Mouse (Mus musculus) lung, embryonic 14.5 days (tissue): Measurements from ENCODE around the gene Sac3d1. TPM values are rescaled to one million over a fixed set of nuclear protein-coding genes. Genes with fewer than 3 reads are reported as not detected.

Source experiments
- ATAC-seq: fragments of 200-750 bp; cut with Nextera tagmentation; 2 replicates; pipeline ENCODE4 v1.8.0; 2017; ENCODE audit warnings: mild to moderate bottlenecking, moderate TSS enrichment, moderate library complexity; ENCODE audit not compliant: insufficient read depth
- DNase-seq: peaks from one replicate; pipeline ENCODE4 v3.0.0-alpha.2; 2015
- H3K27ac ChIP-seq: fragments of 300-500 bp; sonication (generic); 2 replicates; pipeline ENCODE4 v1.5.1; 2014; ENCODE audit warnings: low read depth, mild to moderate bottlenecking, moderate library complexity
- H3K27me3 ChIP-seq: fragments of 300-500 bp; sonication (generic); 2 replicates; pipeline ENCODE4 v1.6.1; 2014; ENCODE audit warnings: low read length, control low read depth; ENCODE audit not compliant: insufficient read depth
- H3K36me3 ChIP-seq: fragments of 300-500 bp; sonication (generic); 2 replicates; pipeline ENCODE4 v1.6.1; 2014; ENCODE audit warnings: control low read depth; ENCODE audit not compliant: insufficient read depth
- H3K4me1 ChIP-seq: fragments of 300-500 bp; sonication (generic); 2 replicates; pipeline ENCODE4 v1.6.1; 2014; ENCODE audit warnings: antibody characterized with exemption, control low read depth; ENCODE audit not compliant: insufficient read depth
- H3K4me2 ChIP-seq: fragments of 300-500 bp; sonication (generic); 2 replicates; pipeline ENCODE4 v1.6.1; 2014; ENCODE audit warnings: mild to moderate bottlenecking
- H3K4me3 ChIP-seq: fragments of 300-500 bp; sonication (generic); 2 replicates; pipeline ENCODE4 v1.5.1; 2014; ENCODE audit warnings: low read depth, low read length
- H3K9ac ChIP-seq: fragments of 300-500 bp; sonication (generic); 2 replicates; pipeline ENCODE4 v1.6.1; 2014
- H3K9me3 ChIP-seq: fragments of 300-500 bp; sonication (generic); 2 replicates; pipeline ENCODE4 v1.6.1; 2016; ENCODE audit warnings: low read depth, low read length, control low read depth
- CTCF ChIP-seq: IDR thresholded peaks from 2 replicates; pipeline ENCODE4 v1.5.1; 2016; ENCODE audit warnings: antibody characterized with exemption, low read depth
- WGBS: fragments of 180-500 bp; shearing (Covaris S2); extraction: QIAGEN DNeasy Blood & Tissue Kit; methylation state at CpG from one replicate; pipeline ENCODE4 v1.1.7; 2014; 5-methylcytosine and 5-hydroxymethylcytosine counted together
- polyA plus RNA-seq: library from polyadenylated mRNA; unstranded; fragments of >200 nt; fragmentation: Nextera tagmentation; extraction: Ambion mirVana; gene quantifications from 2 replicates; pipeline ENCODE4 v1.2.1, GENCODE M21; 2014

Sac3d1 gene
- polyA plus RNA-seq, 1 experiment from 2014 or later = 55.2 TPM

DNA sequence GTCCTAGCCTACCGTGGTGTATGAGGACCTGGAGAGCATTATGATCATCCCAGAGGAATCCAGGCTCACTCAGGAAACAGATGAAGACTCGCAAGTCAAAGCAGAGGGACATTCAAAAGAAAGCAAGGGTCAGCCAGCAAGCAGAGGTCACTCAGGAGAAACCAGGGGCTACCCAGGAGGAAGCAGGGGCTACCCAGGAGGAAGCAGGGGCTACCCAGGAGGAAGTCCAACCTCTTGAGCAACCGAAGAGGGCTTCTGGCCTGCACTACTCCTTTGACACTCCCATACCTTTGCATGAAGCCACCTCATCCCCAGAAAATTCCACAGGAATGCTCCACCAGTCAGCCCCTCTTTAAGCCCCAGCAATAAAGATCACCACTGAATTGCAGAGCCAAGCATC lies 20.6 kb downstream of the Sac3d1 start:
- peaks cover 34% of the 10 kb centered on the region for H3K36me3 ChIP-seq
- WGBS = 69% methylated on average over 3 of the region's 3 CpGs
- no peak for TF ChIP-seq CTCF
- no peak overlapping the region for H3K9ac ChIP-seq
- ATAC-seq (no peak), DNase-seq (no peak)
- no peaks in the 10 kb centered on the region for H3K9me3 ChIP-seq
- H3K4me1 ChIP-seq = no peaks in the 10 kb centered on the region
- no peak overlapping the region for H3K27ac ChIP-seq
- H3K27me3 ChIP-seq = no peaks in the 10 kb centered on the region
- no peak overlapping the region for H3K4me3 ChIP-seq
- no peak overlapping the region for H3K4me2 ChIP-seq

DNA sequence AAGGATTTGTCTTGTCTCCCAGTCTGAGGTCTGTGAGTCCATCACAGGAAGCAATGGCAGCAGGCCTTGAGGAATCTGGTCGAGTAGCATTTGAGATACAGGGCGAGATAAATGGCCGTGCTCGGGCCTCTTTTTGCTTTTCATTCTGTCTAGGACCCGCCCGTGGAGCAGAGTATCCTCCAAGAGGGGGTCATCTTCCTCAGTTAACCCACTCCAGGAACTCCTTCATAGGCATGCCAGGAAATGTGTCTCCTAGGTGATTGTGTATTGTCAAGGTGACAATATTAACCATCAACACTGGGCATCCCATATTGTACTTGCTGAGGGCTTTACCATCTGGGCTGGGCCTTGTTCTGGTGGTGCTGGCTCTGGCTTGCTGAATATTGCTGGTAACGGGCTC lies 24.3 kb downstream of the Sac3d1 start, which contains the start of gene AC131692.1:
Gene AC131692.1, plus strand, starts transcription at position 301 of the 400 bp plus-strand sequence.
- Histone ChIP-seq H3K27me3 (no peaks in the 10 kb centered on the region), H3K36me3 (peaks cover 70% of the 10 kb centered on the region), H3K9ac (no peak within 1 kb of the TSS; the same call in 1 of the 2 replicates), H3K27ac (no peak within 1 kb of the TSS), H3K4me1 (no peaks in the 10 kb centered on the region), H3K4me2 (no peak within 1 kb of the TSS), H3K9me3 (no peaks in the 10 kb centered on the region), H3K4me3 (no peak within 1 kb of the TSS)
- DNase-seq (no peak), ATAC-seq (no peak)
- TF ChIP-seq CTCF = no peak
- 85% methylated on average over 7 of the region's 7 CpGs for WGBS

DNA sequence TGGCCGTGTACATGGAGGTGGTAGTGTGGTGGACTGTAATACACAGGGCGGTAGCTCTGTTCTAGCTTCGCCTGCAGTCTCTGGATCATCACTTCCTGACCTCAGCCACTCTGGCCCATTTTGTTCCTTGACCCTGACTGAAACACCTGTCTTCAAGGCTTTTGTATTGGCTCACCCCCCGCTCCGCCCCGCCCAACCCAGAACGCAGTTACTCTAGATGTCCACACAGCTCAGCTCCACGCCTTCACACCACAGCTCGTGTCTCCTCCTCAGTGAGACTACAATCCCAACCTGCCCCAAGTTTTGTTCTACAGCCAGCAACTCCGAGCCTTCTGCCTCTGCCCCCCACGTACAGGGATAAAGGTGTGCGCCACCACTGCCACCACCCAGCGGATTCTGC lies 29.6 kb downstream of the Sac3d1 start:
- peaks cover 3% of the 10 kb centered on the region for H3K4me1 ChIP-seq
- H3K36me3 ChIP-seq = peaks cover 73% of the 10 kb centered on the region
- H3K4me3 ChIP-seq = no peak overlapping the region
- H3K4me2 ChIP-seq = no peak overlapping the region
- no peaks in the 10 kb centered on the region for H3K27me3 ChIP-seq
- TF ChIP-seq CTCF = no peak
- H3K27ac ChIP-seq = no peak overlapping the region
- H3K9me3 ChIP-seq = no peaks in the 10 kb centered on the region
- DNase-seq = no peak
- WGBS = 94% methylated on average over 13 of the region's 13 CpGs
- H3K9ac ChIP-seq = no peak overlapping the region
- no peak for ATAC-seq

DNA sequence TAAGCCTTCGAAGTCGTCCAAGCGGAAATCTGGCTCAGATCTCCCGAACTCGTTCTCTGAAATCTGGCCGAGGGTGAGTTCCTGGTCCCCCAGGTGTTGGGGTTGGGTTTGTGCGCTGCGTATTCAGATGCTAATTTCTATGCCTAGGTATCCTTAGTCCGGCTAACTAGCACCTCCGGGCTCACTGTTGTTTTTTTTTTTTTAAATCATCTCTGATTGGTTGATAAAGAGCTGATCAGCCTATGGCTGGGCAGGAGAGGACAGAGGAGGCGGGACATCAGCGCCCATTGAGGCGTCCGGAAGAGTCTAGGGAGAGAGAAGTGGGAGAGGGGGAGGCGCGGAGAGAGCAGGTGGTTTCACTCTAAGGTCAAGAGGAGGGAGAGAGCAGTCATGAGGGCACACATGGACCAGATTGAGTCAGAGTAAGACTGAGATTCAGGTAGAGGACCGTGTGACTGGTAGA lies 33.0 kb downstream of the Sac3d1 start:
- H3K4me3 ChIP-seq = peak overlapping the region; percentile 84
- TF ChIP-seq CTCF = no peak
- peak overlapping the region; percentile 84 for H3K27ac ChIP-seq
- peak overlapping the region; percentile 91 for H3K4me2 ChIP-seq
- H3K4me1 ChIP-seq = peaks cover 3% of the 10 kb centered on the region
- no peaks in the 10 kb centered on the region for H3K9me3 ChIP-seq
- ATAC-seq (peak; percentile 76), DNase-seq (peak; percentile 88)
- WGBS = under 1% methylated on average over 17 of the region's 17 CpGs
- H3K36me3 ChIP-seq = peaks cover 66% of the 10 kb centered on the region
- H3K27me3 ChIP-seq = no peaks in the 10 kb centered on the region
- peak overlapping the region; percentile 70 for H3K9ac ChIP-seq

DNA sequence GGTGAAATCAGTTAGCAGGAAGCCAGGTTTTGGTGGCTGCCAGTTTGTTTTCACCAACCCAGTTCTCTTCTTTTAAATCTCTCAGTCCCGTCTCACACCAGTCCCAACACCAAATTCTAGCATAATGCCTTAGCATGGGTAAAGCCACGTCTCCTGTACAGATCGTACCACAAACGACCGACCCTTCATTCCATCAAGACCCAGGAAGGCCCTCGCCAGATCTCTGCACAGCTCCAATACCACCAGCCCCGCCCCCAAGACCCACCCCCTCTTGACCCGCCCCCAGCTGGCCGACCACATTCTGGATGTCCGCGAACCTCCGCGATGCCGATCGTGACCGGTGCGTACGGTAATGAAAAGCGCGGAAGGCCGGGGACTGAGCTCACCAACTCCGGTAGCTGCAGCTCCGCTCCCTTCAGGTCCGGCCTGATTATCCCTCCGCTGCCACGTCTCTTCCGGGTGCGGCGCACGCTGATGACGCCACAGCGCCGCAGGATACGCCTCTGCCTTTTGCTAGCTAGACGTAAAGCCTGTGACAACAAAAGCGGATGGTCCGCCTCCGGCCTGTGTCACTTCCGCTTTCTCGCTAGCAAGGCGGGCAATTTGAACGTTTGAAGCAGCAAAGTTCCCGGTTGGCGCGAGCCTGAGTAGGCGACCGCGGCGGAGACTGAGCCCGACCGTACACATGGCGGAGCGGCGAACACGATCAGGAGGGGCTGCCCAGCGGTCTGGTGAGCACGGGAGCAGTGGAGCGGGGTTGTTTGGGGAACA lies 33.8 kb downstream of the Sac3d1 start, which contains the start of the genes Zfpl1 and Cdca5:
Gene Zfpl1, minus strand, starts transcription at position 479 of the 771 bp plus-strand sequence.
Gene Cdca5, plus strand, starts transcription at position 506 of the 771 bp plus-strand sequence.
- WGBS = under 1% methylated on average over 58 of the region's 58 CpGs
- Histone ChIP-seq H3K4me1 (peaks cover 3% of the 10 kb centered on the region), H3K36me3 (peaks cover 65% of the 10 kb centered on the region), H3K4me2 (peak within 1 kb of the TSS; percentile 91), H3K9me3 (no peaks in the 10 kb centered on the region), H3K27ac (peak within 1 kb of the TSS; percentile 84), H3K4me3 (peak within 1 kb of the TSS; percentile 84), H3K9ac (peak within 1 kb of the TSS; percentile 70), H3K27me3 (no peaks in the 10 kb centered on the region)
- ATAC-seq (peak; percentile 91), DNase-seq (peak; percentile 99)
- TF ChIP-seq CTCF = no peak

DNA sequence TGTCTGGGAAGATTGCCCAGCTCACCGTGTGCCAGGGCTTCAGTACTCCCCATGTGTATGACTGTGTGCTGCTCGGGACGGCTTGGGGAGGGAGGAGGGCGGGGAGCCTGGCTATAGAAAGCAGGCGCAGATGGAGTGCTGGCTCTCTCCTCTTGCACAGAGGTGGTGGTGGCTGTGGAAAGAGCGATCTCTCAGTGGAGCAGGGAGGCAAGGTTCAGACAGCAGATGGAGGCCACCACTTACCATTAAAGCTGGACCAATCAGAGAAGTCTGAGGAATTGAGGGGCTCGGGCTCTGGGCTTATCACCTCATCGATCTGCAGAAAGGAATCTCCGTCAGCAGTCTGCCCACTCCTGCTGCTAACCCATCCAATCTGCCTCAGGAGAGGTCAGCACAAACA lies 36.3 kb downstream of the Sac3d1 start, which contains the start of gene Gm28374:
Gene Gm28374, minus strand, starts transcription at position 101 of the 400 bp plus-strand sequence.
- ATAC-seq = no peak
- DNase-seq = no peak
- H3K4me2 ChIP-seq = no peak within 1 kb of the TSS
- no peak within 1 kb of the TSS for H3K27ac ChIP-seq
- H3K4me3 ChIP-seq = no peak within 1 kb of the TSS
- H3K36me3 ChIP-seq = peaks cover 40% of the 10 kb centered on the region
- no peaks in the 10 kb centered on the region for H3K27me3 ChIP-seq
- no peak for TF ChIP-seq CTCF
- no peak within 1 kb of the TSS for H3K9ac ChIP-seq
- WGBS = 86% methylated on average over 9 of the region's 9 CpGs
- H3K9me3 ChIP-seq = no peaks in the 10 kb centered on the region
- H3K4me1 ChIP-seq = peaks cover 3% of the 10 kb centered on the region

DNA sequence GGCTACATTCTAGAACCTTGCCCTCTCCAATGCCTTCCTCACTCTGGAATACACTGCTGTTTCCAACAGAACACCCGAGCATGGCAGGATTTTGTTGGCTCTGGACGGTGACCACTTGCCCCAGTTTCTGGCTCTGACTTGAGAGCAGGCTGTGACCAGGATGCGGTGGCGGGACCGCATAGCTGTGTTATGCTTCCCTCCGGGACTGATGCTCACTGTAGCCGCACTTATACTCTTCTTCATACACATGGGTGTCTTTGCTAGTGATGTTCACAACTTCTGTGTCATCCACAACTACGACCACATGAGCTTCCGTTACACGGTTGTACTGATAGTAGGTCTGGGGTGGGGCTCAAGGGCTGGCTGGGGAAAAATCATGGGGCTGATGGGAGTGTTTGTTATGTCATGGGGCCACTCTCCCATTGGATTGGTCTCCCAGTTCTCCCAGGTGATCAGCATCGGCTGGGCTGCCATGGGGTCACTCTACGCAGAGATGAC lies 38.4 kb downstream of the Sac3d1 start, which contains the start of gene Tmem262:
Gene Tmem262, plus strand, starts transcription at position 51 of the 498 bp plus-strand sequence.
- H3K27me3 ChIP-seq = no peaks in the 10 kb centered on the region
- no peak within 1 kb of the TSS for H3K4me3 ChIP-seq
- H3K4me1 ChIP-seq = peaks cover 8% of the 10 kb centered on the region; the same call in 1 of the 2 replicates
- no peak within 1 kb of the TSS for H3K9ac ChIP-seq
- ATAC-seq (no peak), DNase-seq (no peak)
- H3K36me3 ChIP-seq = peaks cover 37% of the 10 kb centered on the region
- no peak within 1 kb of the TSS for H3K4me2 ChIP-seq
- no peak within 1 kb of the TSS for H3K27ac ChIP-seq
- H3K9me3 ChIP-seq = no peaks in the 10 kb centered on the region
- no peak for TF ChIP-seq CTCF
- WGBS = 91% methylated on average over 12 of the region's 12 CpGs
